Mouse (Mus musculus) kidney, adult 9 months (tissue): ENCODE measurements around the gene Scoc.
"Not testable (repeated sequence)": the region's sequence is repeated elsewhere in the genome, so short reads cannot be mapped to it uniquely, and the experiment has no call there.

Source experiments
- DNase-seq: peaks from one replicate; pipeline ENCODE4 v3.0.0; 2022

Scoc gene

DNA sequence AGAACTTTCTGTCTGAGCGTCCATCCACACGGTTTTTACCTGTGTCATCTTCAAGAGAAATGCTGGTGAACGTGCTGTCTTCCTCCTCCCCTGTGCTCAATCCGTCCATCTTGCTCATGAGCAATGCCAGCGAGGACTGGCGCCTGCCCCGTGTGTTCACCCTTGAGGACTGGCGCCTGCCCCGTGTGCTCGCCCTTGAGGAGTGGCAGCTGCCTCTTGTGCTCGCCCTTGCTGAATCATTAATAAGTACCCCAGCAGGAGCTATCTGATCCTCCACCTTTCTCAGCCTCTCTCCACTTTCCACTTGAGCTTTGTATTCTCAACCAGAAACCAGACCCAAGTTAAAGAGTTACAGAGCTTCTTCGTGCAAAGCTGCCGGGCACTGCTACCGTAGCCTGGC lies at the start of gene Scoc:
TSS of gene Scoc (minus strand) at position 170 of the 400 bp plus-strand sequence.
- peak; percentile 94 for DNase-seq

DNA sequence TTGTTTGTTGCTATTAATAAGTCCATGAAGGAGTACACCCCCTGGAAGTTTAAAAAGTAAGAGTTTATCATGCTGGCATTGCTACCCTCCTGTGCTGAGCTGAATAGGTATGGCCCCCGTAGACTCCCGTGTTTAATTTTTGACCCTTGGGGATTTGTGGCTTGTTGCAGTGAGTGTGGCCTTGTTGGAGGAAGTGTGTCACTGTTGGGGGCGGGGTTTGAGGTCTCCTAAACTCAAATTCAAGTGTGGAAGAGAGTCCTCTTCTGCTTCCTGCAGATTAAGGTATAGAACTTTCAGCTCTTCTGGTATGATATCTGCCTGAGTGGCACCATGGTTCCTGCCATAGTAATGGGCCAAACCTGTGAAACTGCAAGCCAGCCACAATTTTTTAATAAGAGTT lies 1.4 kb upstream of the Scoc start:
- no peak for DNase-seq

DNA sequence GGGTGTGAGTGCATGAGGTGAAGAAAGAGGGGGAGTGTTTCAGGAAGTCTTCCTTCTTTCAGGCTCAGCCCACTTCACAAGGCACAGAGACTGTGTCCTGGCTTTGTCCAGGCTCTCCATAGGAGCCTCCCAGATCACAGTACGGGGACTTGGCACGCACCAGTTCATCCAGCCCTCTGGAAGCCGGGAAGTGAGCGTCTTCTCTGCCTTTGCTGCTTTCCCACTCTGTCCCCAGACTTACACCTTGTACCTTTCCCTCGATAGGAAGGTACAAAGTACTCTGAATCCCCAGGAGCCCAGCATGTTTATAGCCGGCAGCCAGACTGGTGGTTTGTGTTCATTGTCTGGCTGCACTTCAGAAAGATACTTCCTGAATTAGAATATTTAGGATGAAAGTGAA lies 1.1 kb downstream of the Scoc start:
- peak; percentile 79 for DNase-seq

DNA sequence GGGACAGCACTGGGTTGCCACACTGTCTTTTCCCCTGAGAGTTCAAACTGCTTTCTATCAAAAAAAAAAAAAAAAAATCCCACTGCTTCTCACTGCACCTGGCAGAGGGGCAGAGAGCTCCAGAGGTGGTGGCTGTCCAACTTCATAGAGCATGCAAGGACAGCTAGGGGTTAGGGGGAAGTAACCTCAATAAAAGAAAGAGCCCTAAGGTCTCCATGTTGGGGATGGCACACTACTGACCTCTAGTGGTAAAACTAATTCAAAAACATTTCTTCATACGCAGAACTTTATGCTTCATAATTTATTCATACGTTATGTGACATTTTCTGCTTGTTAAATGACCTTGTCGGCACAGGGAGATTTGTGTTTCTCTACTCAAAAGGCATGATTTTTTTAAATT lies 7.1 kb downstream of the Scoc start:
- no peak for DNase-seq

DNA sequence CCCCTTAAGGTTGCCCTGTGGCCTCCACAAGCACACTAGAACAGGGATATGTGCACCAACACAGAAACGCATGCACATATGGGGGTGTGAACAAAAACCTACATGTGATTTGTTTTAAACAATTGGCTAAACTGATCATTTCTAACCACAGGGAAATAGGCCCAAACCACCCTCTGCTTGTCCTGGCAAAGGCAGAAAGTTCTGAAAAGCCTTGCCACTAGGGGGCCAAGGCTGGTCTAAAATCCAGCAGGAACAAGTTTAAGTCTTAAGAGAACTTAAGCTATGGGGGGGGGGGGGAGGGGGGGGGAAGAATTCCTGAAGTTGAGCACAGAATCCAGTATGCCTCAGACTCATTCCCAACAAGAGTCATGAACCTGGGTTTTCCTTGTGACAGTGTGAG lies 8.2 kb downstream of the Scoc start:
- DNase-seq = peak; percentile 33

DNA sequence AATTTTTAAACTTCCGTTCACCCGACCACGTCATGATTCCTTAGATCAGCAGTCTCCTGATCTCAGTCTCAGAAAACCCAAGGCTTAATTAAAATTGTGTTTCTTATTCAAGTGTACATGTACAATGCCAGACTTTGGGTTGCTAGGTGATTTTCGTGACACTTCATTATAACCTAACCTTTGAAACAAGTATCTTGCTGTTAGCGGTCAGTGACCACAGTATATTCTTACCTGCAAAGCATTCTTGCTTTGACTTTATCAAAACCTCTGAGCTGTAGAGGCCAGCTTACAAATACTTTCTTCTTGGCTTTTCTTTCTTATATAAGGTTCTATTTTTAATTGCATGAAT lies 15.2 kb downstream of the Scoc start:
- no peak for DNase-seq

DNA sequence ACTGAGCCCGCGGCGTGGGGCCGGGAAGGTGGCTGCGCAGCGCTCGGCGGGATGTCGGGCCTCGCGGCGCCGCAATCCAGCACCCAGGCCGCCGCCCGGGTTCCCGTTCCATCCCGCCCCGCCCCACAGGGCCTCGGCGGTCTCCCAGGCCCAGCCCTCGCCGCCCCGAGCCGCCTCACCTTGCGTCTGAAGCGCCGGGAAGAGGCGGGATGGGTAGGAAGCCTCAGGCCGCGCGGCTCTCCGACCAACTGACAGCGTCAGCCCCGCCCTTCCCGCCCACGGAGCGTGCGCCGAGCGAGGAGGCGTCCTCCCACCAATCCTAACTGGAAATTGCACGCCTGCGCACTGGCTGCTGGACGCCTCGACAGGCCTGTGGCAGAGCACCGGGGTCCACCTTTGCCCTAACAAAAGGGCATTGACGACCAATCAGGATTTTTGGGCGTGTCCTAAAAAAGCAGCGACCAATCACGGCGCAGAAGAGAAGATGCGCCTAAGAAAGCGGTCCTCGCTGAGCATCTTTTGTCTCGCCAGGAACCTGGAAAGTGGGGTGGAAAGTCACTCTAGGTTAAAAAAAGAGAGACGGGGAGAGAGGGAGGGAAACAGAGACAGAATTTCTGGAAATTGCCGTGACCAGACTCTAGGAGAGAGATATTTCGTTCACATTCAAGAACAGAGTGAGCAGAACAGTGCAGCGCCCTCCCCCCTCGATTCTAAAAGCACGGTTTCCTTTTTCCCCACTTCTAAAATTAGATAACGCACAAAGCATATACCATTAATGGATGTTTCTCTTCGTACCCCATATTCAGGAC lies 15.7 kb downstream of the Scoc start:
- peak; percentile 97 for DNase-seq

DNA sequence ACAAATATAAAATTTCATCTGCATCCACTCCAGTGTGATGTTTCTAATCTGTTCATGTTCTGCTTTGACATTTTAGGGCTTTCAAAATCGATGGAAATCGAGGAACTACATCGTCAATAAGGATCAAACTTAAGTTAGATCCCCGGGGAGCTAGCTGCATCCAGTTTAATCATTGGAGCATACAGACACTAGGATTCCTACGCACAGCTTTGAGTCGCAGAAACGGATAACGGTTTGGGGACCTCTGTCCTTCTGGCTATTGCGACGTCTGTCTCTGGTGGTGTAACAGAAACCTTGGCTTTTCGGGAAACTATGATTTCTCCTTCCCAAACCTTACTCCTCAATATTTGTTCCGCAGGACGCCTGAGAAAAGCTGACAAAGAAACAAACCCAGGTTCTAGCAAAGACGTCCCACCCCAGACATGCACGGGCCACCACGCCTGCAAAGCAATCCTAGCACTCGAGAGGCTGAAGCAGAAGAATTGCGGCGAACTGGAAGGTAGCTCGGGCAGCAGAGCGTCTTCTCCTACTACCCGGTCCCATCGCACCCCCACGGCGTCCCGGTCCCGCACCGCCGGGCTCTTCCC lies 16.4 kb downstream of the Scoc start:
- DNase-seq = no peak

DNA sequence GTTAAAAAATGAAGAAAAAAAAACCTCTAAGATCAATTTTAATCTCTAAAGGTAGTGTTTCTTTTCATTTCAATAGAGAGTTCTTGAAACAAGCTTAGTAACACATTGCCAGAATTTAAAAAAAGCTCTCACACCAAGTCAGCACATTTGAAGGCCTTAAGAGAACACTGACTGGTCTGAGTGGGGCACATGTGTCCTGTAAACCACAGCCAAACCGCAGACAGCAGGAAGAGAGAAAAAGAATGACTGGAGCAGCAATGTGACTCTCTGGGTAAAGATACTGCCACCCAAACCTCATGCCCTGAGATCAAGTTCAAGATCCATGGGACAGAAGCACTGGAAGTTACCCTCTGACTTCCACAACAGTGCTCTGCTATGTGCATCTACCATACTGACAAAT lies 21.1 kb downstream of the Scoc start:
- no peak for DNase-seq

DNA sequence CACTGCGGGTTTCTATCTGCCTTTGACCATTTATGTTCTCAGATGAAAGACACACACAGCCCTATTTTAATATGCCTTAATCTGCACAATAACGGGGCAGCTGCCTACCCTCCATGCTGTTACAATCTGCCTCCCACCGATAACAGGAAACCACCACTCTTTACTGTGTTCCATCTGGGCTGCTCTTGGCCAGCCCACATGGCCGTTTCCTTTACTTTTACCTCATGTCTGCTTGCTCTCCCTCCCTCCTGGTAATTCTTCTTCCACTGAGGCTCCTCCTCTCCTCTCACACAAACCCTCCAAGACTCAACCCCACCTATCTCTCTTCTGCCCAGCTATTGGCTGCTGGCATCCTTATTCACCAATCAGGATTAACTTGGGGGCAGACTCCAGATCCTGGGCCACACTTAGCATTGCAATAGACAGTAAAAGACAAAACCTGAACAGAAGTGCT lies 29.1 kb downstream of the Scoc start:
- DNase-seq = no peak

DNA sequence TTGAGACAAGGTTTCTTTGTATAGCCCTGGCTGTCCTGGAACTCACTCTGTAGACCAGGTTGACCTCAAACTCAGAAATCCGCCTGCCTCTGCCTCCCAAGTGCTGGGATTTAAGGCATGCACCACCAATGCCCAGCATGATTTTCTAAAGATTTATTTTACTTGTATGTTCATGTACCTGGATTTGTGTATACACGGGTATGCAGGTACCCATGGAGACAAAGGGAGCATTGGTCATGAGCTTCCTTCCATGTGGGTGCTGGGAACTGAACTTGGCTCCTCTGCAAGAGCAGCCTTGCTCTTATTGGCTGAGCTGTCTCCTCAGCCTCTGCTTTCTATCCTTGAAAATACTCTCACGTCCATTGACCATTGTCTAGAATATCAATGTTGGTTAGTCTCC lies 29.6 kb downstream of the Scoc start:
- DNase-seq = not testable (repeated sequence)

DNA sequence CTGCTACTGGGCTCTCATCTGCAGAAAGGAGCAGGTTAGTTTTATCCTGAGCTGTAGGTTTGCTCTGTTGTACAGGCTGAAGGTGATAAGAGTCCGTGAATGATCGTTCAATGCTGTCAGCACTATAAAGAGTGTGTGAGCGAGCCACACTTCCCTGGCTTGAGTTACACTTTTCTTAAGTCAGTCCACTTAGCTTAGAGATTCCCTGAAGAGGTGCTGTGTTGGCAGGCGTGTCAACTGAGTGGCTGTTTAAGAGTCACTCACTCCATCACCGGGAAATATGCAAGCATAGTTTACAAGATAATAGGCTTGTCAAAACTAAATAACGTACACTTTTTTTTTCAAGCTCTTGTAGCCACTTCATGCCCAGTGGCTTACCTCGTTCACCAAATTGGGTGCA lies 31.2 kb downstream of the Scoc start:
- DNase-seq = no peak

DNA sequence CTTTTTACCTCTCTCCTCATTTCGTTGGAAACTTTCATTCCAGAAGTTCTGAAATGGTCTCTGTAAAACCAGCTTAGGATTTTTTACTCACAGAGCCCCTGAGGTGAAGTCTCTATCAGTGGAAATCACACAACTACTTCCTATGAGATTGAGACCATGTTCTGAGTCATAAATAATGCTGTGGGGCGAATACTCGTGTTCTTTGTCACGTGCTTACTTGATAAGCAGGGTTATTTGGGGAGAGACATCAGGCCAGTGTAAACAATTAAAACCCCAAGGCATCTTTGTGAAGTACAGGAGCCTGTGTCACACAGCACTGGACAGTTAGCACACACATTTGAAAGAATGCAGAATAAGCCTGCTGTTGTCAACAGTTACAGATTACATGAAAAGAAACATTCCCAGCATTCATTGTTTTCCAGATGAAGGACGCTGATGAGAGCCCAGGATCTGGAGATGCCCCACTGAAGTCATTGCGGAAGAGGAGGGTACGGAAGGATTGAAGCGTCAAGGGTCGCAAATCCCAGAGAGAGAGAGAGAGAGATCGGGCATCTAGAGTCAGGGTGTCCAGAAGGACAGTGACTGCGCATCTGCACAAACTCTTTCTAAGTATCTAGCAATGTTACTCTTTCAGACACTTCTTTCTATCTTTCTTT lies 32.0 kb downstream of the Scoc start:
- peak; percentile 33 for DNase-seq

DNA sequence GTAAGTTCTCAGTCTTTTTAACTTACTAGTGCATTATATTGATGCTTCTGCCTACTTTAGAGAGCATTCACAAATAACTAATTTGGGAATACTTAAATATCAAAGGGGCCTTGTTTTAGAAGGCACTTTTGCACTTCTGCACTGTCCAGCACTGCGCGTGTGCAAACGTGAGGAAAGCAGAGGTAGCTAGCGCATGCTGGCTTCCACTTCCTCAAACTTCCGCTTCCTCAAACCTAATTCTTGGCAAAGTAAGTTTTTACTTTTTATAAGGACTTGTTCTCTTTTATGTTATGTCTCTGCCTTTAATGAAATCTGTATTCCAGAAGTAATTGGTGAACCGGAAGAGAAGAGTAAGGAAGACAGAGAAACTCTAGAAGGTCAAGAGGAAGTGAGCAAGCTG lies 33.0 kb downstream of the Scoc start:
- DNase-seq = no peak

DNA sequence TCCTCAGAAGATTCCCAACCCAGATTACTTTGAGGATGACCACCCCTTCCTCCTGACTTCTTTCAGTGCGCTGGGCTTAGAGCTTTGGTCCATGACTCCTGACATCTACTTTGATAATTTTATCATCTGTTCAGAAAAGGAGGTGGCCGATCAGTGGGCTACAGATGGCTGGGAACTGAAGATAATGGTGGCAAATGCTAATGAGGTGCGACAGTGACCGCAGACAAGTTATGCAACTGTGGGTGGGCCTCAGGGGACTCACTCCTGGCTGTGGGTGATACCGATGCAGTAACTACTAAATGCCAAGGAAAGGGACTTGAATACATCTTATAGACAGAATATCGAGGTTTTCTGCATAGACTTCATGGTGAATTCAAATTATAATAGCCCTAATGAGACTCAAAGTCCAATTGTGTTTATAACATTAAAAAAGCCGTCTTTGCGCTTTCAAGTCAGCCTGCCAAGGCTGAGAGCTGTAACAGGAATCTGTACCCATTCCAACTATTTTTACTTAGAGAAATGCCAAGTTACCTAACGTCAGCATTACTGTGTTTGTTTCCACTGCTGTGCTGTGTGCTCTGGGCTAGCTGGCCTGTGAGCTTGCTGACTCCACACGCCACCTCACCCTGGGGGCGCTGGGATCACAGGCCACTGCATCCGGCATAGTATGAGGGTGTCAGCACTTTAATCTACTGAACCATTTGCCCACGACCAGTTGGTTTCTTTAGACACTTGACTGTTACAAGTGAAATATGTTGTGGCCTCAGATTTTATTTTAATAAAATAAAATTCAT lies 35.0 kb downstream of the Scoc start:
- DNase-seq = peak; percentile 60

DNA sequence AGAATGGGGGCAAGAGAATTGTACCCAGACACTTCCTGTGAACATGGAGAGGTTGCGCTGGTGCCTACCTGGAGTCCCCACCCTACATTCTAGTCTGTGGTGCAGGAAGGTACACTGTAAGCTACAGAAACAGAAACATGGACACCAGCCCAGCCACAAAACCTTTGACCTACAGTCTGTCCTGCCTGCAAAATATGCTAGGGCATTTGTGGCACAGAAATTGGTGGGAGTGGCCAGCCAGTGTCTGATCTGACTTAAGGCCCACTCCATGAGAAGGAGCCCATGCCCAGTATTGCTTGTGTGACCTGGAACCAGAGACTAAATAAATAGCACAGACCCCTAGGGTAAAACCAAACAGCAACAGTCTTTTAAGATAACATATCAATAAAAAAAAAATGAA lies 36.8 kb downstream of the Scoc start:
- peak; percentile 20 for DNase-seq

DNA sequence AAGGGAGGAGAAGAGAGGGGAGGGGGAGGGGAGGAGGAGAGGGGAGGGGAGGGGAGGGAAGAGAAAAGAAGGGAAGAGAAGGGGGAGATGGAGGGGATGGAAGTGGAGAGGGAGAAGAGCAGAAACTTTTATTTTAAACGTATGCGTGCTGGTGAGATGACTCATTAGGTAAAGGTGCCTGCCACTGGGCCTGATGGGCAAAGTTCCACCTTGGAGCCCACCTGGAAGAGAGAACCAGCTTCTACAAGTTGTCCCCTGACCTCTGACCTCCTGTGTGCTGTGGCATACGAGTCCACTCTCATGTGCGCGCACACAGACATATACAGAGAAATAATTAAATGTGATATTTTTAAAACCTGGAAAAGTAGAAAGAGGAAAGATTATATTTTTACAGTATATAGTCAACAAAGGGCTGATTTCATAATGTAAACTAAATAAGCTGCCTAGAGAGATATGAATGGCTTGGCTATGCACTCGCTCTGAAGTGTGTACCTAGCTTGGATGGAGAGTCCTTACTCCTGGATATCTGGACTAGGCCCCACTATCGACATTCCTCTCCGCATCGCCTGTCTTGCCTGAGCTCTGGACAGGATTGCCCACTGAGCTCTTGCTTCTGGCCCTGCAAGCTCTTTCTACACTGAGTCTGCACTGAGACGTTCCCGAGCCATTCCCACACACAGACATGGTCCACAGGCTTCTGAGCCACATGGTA lies 39.2 kb downstream of the Scoc start:
- DNase-seq = no peak

DNA sequence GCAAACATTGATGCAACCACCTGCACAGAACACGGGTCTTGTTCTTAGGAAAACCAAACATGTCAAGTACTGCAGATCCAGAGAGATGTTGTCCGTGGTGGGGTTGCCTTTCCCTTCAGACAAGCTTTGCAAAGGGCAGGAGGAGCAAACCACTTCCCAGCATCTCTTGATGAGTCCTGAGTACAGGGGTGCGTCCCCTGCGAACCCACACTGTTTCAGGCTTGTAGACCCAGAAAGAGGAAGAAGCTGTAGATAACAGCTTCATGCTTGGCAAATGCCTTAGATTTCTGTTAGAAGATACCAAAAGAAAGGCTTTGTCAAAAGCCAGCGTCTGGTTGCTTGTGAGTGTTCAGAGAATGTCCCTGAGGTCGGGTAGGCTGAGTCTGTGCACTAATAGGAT lies 40.2 kb downstream of the Scoc start:
- DNase-seq = no peak

DNA sequence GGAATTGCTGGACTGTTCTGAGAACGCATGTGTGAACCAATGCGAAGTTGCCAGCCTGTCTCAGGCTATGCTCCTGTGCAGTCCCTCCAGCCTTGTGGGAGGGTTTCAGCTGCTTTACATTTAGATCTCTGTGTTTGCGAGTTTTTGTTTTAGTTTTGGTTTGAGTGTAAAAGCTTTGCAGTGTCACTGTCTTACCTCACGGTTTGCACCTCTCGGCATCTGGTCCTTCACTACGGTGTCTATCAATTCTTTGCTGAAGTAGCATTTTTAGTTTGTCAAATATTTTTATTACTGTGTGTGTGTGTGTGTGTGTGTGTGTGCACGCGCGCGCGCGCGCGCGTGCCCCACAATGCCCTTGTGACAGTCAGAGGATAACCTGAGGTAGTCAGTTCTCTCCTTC lies 41.3 kb downstream of the Scoc start:
- no peak for DNase-seq

DNA sequence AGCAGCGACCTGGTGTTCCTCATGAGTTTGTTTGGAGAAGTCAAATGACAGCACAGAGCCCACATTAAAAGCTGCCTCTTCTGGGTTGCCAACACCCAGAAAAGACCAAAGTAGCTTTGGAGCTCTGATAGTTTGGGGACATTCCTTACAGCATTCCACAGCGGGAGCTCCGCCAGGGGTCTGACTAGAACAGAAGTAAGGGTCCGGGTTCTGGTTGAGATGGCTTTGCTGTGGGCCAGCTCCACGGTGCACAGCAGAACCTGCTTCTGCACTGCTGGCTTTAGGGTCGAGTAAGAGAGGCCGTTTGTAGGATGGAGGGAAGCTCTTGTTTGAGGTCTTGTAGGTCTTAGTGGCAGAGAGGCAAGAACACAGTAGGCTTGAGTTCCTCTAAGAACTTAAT lies 49.7 kb downstream of the Scoc start:
- DNase-seq = no peak

DNA sequence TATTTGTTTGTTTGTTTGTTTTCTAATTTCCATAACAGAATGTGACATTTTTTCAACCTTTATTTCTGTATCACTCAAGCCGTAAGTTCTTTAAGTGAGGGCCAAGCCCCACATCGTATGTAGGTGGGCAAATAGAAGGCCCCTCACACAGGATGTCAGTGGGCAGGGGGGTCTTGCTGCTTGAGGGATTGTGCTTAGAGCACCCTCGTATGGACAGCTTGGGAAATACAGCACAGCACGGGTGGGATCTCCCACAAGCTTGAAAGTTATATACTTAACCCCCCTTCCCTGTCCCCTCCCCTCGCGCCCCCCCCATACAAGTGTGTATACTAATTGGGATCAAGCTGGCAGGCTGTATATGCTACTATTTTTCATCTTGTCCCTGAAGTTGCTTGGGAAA lies 51.4 kb downstream of the Scoc start:
- DNase-seq = no peak

DNA sequence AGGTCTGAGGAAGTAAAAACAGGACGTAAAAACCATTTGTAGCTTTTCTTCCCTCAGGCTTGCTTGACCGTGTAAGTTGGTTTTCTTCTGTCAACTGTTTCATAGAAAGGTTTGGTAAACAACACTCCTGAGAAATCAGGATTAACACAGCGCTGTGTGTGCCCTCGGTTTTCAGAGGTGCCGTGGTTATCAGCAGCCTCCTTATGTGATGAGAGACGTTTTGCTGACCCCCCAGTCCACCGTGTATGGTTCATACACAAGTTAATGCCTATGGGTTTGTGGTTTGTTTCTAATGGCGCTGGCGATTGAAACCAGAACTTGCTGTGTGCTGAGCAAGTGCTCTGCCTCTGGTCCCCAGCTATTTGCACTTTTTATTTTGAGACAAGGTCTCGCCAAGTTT lies 52.6 kb downstream of the Scoc start:
- no peak for DNase-seq

DNA sequence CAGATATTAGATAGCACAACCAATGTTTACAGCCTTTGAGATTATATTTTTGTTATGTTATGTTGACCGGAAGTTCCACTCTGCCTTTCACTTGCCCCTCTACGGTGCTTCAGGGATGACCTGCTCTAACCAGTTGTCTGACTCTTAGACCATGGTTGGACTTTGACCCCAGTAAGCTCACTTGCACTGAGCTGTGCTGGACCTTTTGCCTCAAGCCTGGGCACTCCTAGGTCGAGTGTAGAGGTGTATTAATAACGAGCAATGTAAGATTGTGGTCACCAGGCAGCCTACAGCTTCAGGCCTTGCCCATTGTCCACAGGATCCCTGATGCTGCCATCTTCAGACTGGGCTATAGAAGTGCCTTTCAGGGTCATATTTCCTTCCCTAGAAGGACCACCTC lies 60.5 kb downstream of the Scoc start:
- DNase-seq = peak; percentile 3
